Comparison of ENCODE assay signal across 19 mouse cellular contexts in genomic region chr9:100573300-100573699, GRCm38 (mm10). TPM values are rescaled to one million over a fixed set of nuclear protein-coding genes. Genes with fewer than 3 reads are reported as not detected.
DNase-seq lines count a peak whose midpoint lies in the region; ATAC-seq and TF ChIP-seq lines count a peak whose summit lies in the region.
"Had no signal": no experiment of that assay in that cellular context is flagged by ENCODE, and none has a peak within 500 bp of the region (broad histone marks: within the 10 kb centered on the region; RNA-seq: fewer than 3 reads in every experiment).

No protein-coding gene starts in this region.

- H3K9me3 ChIP-seq in midbrain, postnatal 0 days (ENCODE audit: low read length), result no peaks in the 10 kb centered on the region
- no peaks in the 10 kb centered on the region for H3K9me3 ChIP-seq in midbrain, embryonic 10.5 days (replicated peaks)
- H3K9me3 ChIP-seq: embryonic facial prominence, embryonic 13.5 days; forebrain, embryonic 12.5 days; heart, embryonic 12.5 days; hindbrain, embryonic 15.5 days had no signal

- H3K4me3 ChIP-seq in midbrain, postnatal 0 days (ENCODE audit: low read depth, low read length), result no peak overlapping the region
- no peak overlapping the region for H3K4me3 ChIP-seq in midbrain, embryonic 10.5 days
- H3K4me3 ChIP-seq: embryonic facial prominence, embryonic 13.5 days; forebrain, embryonic 12.5 days; heart, embryonic 12.5 days; hindbrain, embryonic 15.5 days had no signal

- no peak for ATAC-seq in midbrain, postnatal 0 days (ENCODE audit: low FRiP score)
- ATAC-seq: forebrain, embryonic 16.5 days had no signal

- WGBS in midbrain, postnatal 0 days, result 75% methylated on average over 2 of the region's 2 CpGs
- WGBS in midbrain, embryonic 10.5 days, result 80% methylated on average over 2 of the region's 2 CpGs

- no peak overlapping the region for H3K4me2 ChIP-seq in midbrain, postnatal 0 days (ENCODE audit: low read depth, low read length, poor library complexity, severe bottlenecking)
- H3K4me2 ChIP-seq: embryonic facial prominence, embryonic 13.5 days; forebrain, embryonic 12.5 days; heart, embryonic 12.5 days; hindbrain, embryonic 15.5 days had no signal

- peak; percentile 24 for DNase-seq in cerebellum, adult 9-10 months
- no peak for DNase-seq in cerebellum, adult 18-20 months
- DNase-seq in midbrain, postnatal 0 days (ENCODE audit: low spot score), result peak; percentile 27
- no peak for DNase-seq in midbrain, embryonic 10.5 days (ENCODE audit: low spot score)
- DNase-seq in lung, postnatal 14 days, result peak; percentile 21
- no peak for DNase-seq in adrenal gland, postnatal 25 days
- DNase-seq in left cerebral cortex, postnatal 4 days, result no peak
- DNase-seq: adrenal gland, postnatal 10 days; cerebellum, adult 8-10 months; cerebellum, postnatal 36 days; gastrocnemius, postnatal 14 days; heart, postnatal 36 days had no signal

- H3K4me1 ChIP-seq in midbrain, postnatal 0 days (ENCODE audit: insufficient read depth, low read length), result peaks cover 7% of the 10 kb centered on the region; the same call in 1 of the 2 replicates
- H3K4me1 ChIP-seq in midbrain, embryonic 10.5 days, result peaks cover 20% of the 10 kb centered on the region

- intact Hi-C loops in left cerebral cortex, postnatal 4 days (cut with DNase I), result no loop called here

- no peak overlapping the region for H3K27ac ChIP-seq in midbrain, postnatal 0 days (ENCODE audit: low read depth, low read length)
- H3K27ac ChIP-seq in midbrain, embryonic 10.5 days (replicated peaks), result no peak overlapping the region
- H3K27ac ChIP-seq: embryonic facial prominence, embryonic 13.5 days; forebrain, embryonic 12.5 days; hindbrain, embryonic 15.5 days had no signal

- H3K27me3 ChIP-seq in midbrain, postnatal 0 days (ENCODE audit: insufficient read depth, low read length), result no peaks in the 10 kb centered on the region
- peaks cover 18% of the 10 kb centered on the region for H3K27me3 ChIP-seq in midbrain, embryonic 10.5 days (ENCODE audit: low read depth, poor library complexity, severe bottlenecking)
- H3K27me3 ChIP-seq: heart, embryonic 12.5 days; hindbrain, embryonic 15.5 days had no signal

- no peak for TF ChIP-seq CTCF in midbrain, postnatal 0 days (IDR thresholded peaks at IDR 0.05)

- H3K9ac ChIP-seq in midbrain, postnatal 0 days (replicated peaks; ENCODE audit: low read length, poor library complexity, severe bottlenecking), result no peak overlapping the region
- H3K9ac ChIP-seq: embryonic facial prominence, embryonic 13.5 days; forebrain, embryonic 12.5 days; heart, embryonic 12.5 days; hindbrain, embryonic 15.5 days had no signal

- H3K36me3 ChIP-seq in midbrain, postnatal 0 days (ENCODE audit: insufficient read depth, low read length), result no peaks in the 10 kb centered on the region
- no peaks in the 10 kb centered on the region for H3K36me3 ChIP-seq in midbrain, embryonic 10.5 days
- H3K36me3 ChIP-seq: embryonic facial prominence, embryonic 13.5 days; forebrain, embryonic 12.5 days; heart, embryonic 12.5 days; hindbrain, embryonic 15.5 days had no signal

RNA-seq across cellular contexts. Expression of gene Slc35g2, which starts 2.4 kb away (rescaled TPM):
- total RNA-seq in midbrain, postnatal 0 days (2014; rRNA removed), result 20.1 and 24.8 TPM in 2 replicates
- polyA plus RNA-seq in midbrain, postnatal 0 days (2015; fragmentation: Nextera tagmentation; extraction: Ambion mirVana), result 16.7 and 22.1 TPM in 2 replicates
- 6.5 TPM in 2 replicates for polyA plus RNA-seq in midbrain, embryonic 10.5 days (2016; fragmentation: Nextera tagmentation; extraction: Ambion mirVana)
- 7.6 and 8.4 TPM in 2 replicates for total RNA-seq in adrenal gland, postnatal 25 days (2021)
- total RNA-seq in left cerebral cortex, postnatal 4 days (2021), result 1 to 10 TPM; 4.3 to 6.2 TPM
- total RNA-seq: MEL had no signal
- polyA plus RNA-seq: C2C12 had no signal

RNA-seq across cellular contexts. Expression of gene Stag1, which starts 24.3 kb away (rescaled TPM):
- total RNA-seq in midbrain, postnatal 0 days (2014; rRNA removed), result 31.0 and 43.6 TPM in 2 replicates
- 21.6 and 23.6 TPM in 2 replicates for polyA plus RNA-seq in midbrain, postnatal 0 days (2015; fragmentation: Nextera tagmentation; extraction: Ambion mirVana)
- 50.8 and 51.6 TPM in 2 replicates for polyA plus RNA-seq in midbrain, embryonic 10.5 days (2016; fragmentation: Nextera tagmentation; extraction: Ambion mirVana)
- total RNA-seq in adrenal gland, postnatal 25 days (2021), result 42.4 and 42.7 TPM in 2 replicates
- total RNA-seq in left cerebral cortex, postnatal 4 days (2021), result 10 to 100 TPM; 45.8 to 55.4 TPM

RNA-seq across cellular contexts. Expression of gene Nck1, which starts 27.4 kb away (rescaled TPM):
- total RNA-seq in midbrain, postnatal 0 days (2014; rRNA removed), result 14.8 and 16.9 TPM in 2 replicates
- 41.3 and 45.6 TPM in 2 replicates for polyA plus RNA-seq in midbrain, postnatal 0 days (2015; fragmentation: Nextera tagmentation; extraction: Ambion mirVana)
- 58.8 and 63.5 TPM in 2 replicates for polyA plus RNA-seq in midbrain, embryonic 10.5 days (2016; fragmentation: Nextera tagmentation; extraction: Ambion mirVana)
- 41.9 and 52.0 TPM in 2 replicates for total RNA-seq in adrenal gland, postnatal 25 days (2021)
- 10 to 100 TPM; 20.5 to 25.8 TPM for total RNA-seq in left cerebral cortex, postnatal 4 days (2021)

Comparison
In these comparisons a context has a peak if more than half of its experiments do, and no peak if none do; other contexts are left out.
1. DNase-seq: peak in cerebellum, adult 9-10 months (single experiment), midbrain, postnatal 0 days (single experiment) and lung, postnatal 14 days (single experiment); none in cerebellum, adult 18-20 months (0 of 2), midbrain, embryonic 10.5 days (single experiment), adrenal gland, postnatal 25 days (single experiment) and left cerebral cortex, postnatal 4 days (single experiment).